Mouse (Mus musculus) midbrain, embryonic 12.5 days (tissue): ENCODE measurements at regions not wholly inside any gene's neighbourhood (a gene's known extent, or its start where the extent isn't known, plus 50 kb on each side); places are given as distances from the start of the nearest gene placed in this dataset.

ENCODE experiments used
- ATAC-seq: fragments of 200-750 bp; cut with Nextera tagmentation; 2 replicates; pipeline ENCODE4 v1.8.0; 2017; ENCODE audit warnings: low read depth, moderate TSS enrichment, moderate library complexity; ENCODE audit not compliant: low FRiP score
- H3K27ac ChIP-seq: fragments of 300-500 bp; sonication (generic); replicated peaks from 2 replicates; pipeline ENCODE4 v1.5.1; 2016; ENCODE audit warnings: mild to moderate bottlenecking
- H3K27me3 ChIP-seq: fragments of 300-500 bp; sonication (generic); 2 replicates; pipeline ENCODE4 v1.6.1; 2016; ENCODE audit warnings: mild to moderate bottlenecking
- H3K36me3 ChIP-seq: fragments of 300-500 bp; sonication (generic); 2 replicates; pipeline ENCODE4 v1.6.1; 2016
- H3K4me1 ChIP-seq: fragments of 300-500 bp; sonication (generic); 2 replicates; pipeline ENCODE4 v1.6.1; 2016
- H3K4me2 ChIP-seq: fragments of 300-500 bp; sonication (generic); replicated peaks from 2 replicates; pipeline ENCODE4 v1.6.1; 2016; ENCODE audit warnings: mild to moderate bottlenecking, moderate library complexity
- H3K4me3 ChIP-seq: fragments of 300-500 bp; sonication (generic); 2 replicates; pipeline ENCODE4 v1.5.1; 2016; ENCODE audit warnings: mild to moderate bottlenecking
- H3K9ac ChIP-seq: fragments of 300-500 bp; sonication (generic); replicated peaks from 2 replicates; pipeline ENCODE4 v1.6.1; 2016; ENCODE audit warnings: mild to moderate bottlenecking, moderate library complexity
- H3K9me3 ChIP-seq: fragments of 300-500 bp; sonication (generic); 2 replicates; pipeline ENCODE4 v1.6.1; 2016; ENCODE audit warnings: mild to moderate bottlenecking
- WGBS: fragments of 180-500 bp; shearing (Covaris S2); methylation state at CpG from one replicate; pipeline ENCODE4 v1.1.7; 2016; 5-methylcytosine and 5-hydroxymethylcytosine counted together

DNA sequence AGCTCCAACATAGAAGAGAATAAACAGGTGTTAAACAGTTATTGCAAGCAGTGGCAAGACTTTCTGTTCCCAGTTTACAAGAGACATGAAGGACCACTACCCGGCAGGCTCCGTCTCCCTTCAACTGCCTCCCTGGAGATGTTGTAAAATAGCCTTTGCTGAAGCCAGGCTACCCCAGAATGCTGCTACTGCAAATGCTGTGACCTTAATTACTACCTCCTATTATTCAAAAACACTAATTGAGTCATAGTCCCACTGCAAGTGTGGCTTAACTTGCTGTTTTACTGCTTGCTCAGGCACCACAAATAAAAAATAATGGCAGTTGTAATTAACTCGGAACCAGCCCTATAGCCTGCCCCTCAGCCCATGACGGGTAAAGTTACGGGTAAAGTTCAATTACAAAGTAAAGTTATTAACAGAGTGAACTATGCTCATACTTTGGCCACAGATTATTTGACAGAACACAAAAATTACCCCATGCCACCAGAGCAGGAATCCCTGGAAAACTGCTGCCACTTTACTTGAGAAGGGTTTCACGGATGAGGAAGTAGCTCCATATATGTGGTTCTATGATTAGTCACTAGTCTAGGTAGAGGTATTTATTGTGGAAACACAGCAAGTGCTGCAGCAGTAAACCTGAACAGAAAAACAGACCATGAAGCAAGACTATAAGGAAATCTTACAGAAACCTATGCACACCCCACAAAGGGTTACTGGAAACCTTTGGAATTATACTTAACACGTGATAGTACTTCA, 267.6 kb downstream of the Rnf152 start:
- no peak overlapping the region for H3K27ac ChIP-seq
- ATAC-seq, result no peak
- H3K9me3 ChIP-seq, result no peaks in the 10 kb centered on the region
- no peak overlapping the region for H3K9ac ChIP-seq
- no peaks in the 10 kb centered on the region for H3K4me1 ChIP-seq
- H3K36me3 ChIP-seq, result no peaks in the 10 kb centered on the region
- H3K27me3 ChIP-seq, result no peaks in the 10 kb centered on the region
- no peak overlapping the region for H3K4me3 ChIP-seq
- H3K4me2 ChIP-seq, result no peak overlapping the region
- 82% methylated on average over 7 of the region's 7 CpGs for WGBS

DNA sequence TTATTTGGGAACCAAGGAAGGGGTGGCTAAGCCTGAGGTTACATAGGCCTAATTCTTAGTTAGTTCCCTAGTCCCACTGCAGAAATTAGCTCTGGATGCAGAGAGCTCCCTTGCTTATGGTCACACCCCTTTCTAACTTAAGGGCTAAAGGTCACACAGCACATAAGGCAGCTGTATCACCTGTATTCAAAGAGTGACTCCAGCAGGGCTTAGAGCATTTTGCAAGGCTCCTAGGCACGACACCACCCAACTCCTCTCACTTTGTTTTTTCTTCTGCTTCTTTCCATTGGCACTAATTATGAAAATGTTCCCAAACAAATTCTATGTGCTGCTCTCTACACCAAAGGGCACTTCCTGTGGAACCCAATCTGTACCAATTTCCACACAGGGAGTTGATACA, 268.9 kb downstream of the Rnf152 start:
- H3K9me3 ChIP-seq, result no peaks in the 10 kb centered on the region
- H3K27ac ChIP-seq, result no peak overlapping the region
- ATAC-seq, result no peak
- 81% methylated on average over 1 of the region's 1 CpGs for WGBS
- no peaks in the 10 kb centered on the region for H3K36me3 ChIP-seq
- H3K4me2 ChIP-seq, result no peak overlapping the region
- no peak overlapping the region for H3K4me3 ChIP-seq
- no peak overlapping the region for H3K9ac ChIP-seq
- no peaks in the 10 kb centered on the region for H3K4me1 ChIP-seq
- no peaks in the 10 kb centered on the region for H3K27me3 ChIP-seq

DNA sequence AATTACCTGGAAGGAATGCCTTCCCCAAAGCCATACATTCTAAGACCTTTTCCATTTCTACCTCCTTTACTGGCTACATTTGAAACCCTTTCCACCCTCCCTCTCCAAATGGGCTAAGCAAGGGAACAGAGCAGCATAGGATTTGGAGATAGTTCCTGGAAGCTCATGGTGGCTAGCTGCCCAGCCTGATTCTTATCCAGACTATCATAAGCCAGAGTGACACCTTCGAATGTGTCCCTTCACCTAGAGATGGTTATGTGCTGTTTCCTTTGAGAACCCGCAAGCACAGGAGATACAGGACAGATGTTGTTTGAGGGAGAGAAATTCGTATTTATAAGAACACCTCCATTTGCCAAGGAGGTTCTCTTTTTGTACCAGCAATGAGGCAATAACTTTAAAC, 272.0 kb downstream of the Rnf152 start:
- Histone ChIP-seq H3K27me3 (no peaks in the 10 kb centered on the region), H3K36me3 (no peaks in the 10 kb centered on the region), H3K4me2 (no peak overlapping the region), H3K9me3 (no peaks in the 10 kb centered on the region), H3K27ac (no peak overlapping the region), H3K4me3 (no peak overlapping the region), H3K4me1 (no peaks in the 10 kb centered on the region), H3K9ac (no peak overlapping the region)
- no peak for ATAC-seq
- 90% methylated on average over 3 of the region's 3 CpGs for WGBS

- Histone ChIP-seq H3K4me1 (no peaks in the 10 kb centered on the region), H3K27ac (no peak overlapping the region), H3K9ac (no peak overlapping the region), H3K36me3 (no peaks in the 10 kb centered on the region), H3K4me2 (no peak overlapping the region), H3K27me3 (no peaks in the 10 kb centered on the region), H3K9me3 (no peaks in the 10 kb centered on the region), H3K4me3 (no peak overlapping the region)
- WGBS, result 60% methylated on average over 6 of the region's 6 CpGs
- no peak for ATAC-seq
Measured at GRCm38 (mm10) chr1:105083551-105084103, 272.9 kb downstream of the Rnf152 start.

GRCm38 (mm10) chr1:105082823-105083550, 273.5 kb downstream of the Rnf152 start:
- Histone ChIP-seq H3K36me3 (no peaks in the 10 kb centered on the region), H3K4me1 (no peaks in the 10 kb centered on the region), H3K9ac (no peak overlapping the region), H3K27ac (no peak overlapping the region), H3K27me3 (no peaks in the 10 kb centered on the region), H3K4me3 (no peak overlapping the region), H3K4me2 (no peak overlapping the region), H3K9me3 (no peaks in the 10 kb centered on the region)
- no peak for ATAC-seq
- WGBS, result 81% methylated on average over 2 of the region's 2 CpGs

DNA sequence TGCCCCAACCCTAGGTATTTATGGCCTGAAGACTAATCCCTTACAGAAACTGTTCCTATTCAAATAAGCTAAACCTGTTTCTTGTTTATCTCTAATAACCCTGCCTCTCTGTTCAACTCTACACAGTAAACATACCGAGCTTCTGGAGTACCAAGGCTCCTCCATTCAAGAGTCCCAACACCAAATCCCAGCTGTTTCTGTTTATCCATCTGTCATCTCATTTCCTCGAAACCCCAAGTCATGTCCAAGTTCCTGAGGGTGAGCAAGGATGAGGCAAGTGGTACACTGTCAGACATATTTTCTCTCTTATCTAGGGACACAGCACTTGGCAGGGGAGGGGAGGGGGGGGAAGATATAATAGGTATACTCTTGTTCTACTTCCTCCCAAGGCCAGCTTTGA, 274.6 kb downstream of the Rnf152 start:
- no peaks in the 10 kb centered on the region for H3K27me3 ChIP-seq
- ATAC-seq, result no peak

DNA sequence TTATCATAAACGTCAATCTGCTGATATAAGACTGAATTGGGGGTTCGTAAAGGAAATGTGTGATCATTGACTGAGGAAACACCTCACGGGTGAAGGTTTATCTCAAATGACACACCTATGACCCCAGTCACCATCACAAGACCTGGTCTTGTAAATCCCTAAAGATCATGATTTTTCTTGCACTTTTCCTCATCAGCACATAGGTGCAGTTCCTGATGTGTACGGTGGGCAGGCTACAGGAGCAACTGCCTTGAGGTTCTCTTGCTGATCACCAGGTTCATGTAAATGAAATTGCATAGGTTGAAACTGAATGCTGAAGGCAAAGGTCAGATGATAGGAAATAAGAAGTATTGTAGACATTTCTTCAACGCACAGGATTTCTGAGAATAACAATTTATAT, 277.1 kb downstream of the Rnf152 start:
- H3K4me2 ChIP-seq, result no peak overlapping the region
- no peak overlapping the region for H3K9ac ChIP-seq
- no peaks in the 10 kb centered on the region for H3K27me3 ChIP-seq
- H3K9me3 ChIP-seq, result no peaks in the 10 kb centered on the region
- H3K4me1 ChIP-seq, result no peaks in the 10 kb centered on the region
- 94% methylated on average over 5 of the region's 5 CpGs for WGBS
- H3K4me3 ChIP-seq, result no peak overlapping the region
- H3K27ac ChIP-seq, result no peak overlapping the region
- ATAC-seq, result no peak
- no peaks in the 10 kb centered on the region for H3K36me3 ChIP-seq

More for the DNA sequence above, 274.6 kb downstream of the Rnf152 start:
- no peak overlapping the region for H3K9ac ChIP-seq
- H3K4me1 ChIP-seq, result no peaks in the 10 kb centered on the region
- H3K4me3 ChIP-seq, result no peak overlapping the region
- H3K4me2 ChIP-seq, result no peak overlapping the region
- H3K36me3 ChIP-seq, result no peaks in the 10 kb centered on the region
- WGBS, result 69% methylated on average over 2 of the region's 2 CpGs
- no peak overlapping the region for H3K27ac ChIP-seq
- H3K9me3 ChIP-seq, result no peaks in the 10 kb centered on the region

DNA sequence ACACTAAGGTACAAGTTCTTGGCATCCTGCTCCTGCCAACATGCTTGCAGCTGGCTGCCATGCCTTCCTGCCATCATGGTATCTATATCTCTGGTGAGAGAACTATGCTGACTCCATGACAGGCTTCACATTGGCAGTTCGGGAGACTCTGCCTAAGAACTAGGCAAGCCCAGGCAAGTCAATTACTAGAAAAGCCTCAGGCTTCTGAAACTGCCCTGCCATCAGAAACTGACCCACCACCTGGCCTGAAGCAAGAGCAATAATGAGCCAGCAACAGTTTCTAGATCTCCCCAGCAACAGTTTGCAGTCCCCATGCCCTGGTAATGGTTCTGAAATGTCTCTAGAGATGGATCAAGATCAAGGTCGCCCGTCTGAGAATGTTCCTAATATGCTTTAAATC, 280.8 kb downstream of the Rnf152 start:
- Histone ChIP-seq H3K4me1 (no peaks in the 10 kb centered on the region), H3K27me3 (no peaks in the 10 kb centered on the region), H3K36me3 (no peaks in the 10 kb centered on the region), H3K4me3 (no peak overlapping the region), H3K9me3 (no peaks in the 10 kb centered on the region), H3K9ac (no peak overlapping the region), H3K27ac (no peak overlapping the region), H3K4me2 (no peak overlapping the region)
- no peak for ATAC-seq
- 85% methylated on average over 3 of the region's 3 CpGs for WGBS

GRCm38 (mm10) chr1:105074326-105074725, 282.2 kb downstream of the Rnf152 start:
- WGBS, result 93% methylated on average over 1 of the region's 1 CpGs
- no peak for ATAC-seq
- Histone ChIP-seq H3K4me3 (no peak overlapping the region), H3K36me3 (no peaks in the 10 kb centered on the region), H3K27me3 (no peaks in the 10 kb centered on the region), H3K9me3 (no peaks in the 10 kb centered on the region), H3K27ac (no peak overlapping the region), H3K9ac (no peak overlapping the region), H3K4me1 (no peaks in the 10 kb centered on the region), H3K4me2 (no peak overlapping the region)

DNA sequence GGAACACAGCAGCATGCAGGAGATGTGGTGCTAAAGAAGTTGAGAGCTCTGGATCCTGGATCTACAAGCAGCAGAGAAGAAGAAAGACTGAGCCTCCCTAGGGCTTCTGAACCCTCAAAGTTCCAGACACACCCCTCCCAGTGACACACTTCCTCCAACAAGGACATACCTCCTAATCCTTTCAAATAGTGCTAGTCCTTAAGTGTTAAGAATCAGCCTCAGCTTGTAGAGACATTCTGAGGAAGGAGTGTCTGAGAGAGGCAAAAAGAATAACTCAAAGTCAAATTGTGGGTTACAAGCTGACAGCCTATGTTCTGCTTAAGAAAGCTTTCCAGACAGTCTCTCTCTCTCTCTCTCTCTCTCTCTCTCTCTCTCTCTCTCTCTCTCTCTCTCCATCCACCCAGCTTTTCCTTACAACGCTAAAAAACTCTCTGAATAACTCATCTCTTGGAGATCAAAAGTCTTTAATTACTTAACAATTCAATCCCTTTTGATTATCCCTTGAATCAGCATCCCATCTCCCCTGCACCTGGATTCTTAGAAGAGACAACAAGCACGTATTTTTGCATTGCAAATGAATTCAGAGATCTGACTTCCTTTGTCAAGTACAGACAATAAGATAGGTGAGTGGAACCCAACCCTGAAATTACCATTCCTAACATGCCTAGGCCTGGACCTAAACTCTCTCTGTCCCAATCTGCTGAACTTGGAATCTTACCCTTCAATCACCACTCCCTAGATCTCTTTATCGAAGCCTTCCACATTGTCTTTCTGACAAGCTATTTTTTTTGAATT, 285.7 kb downstream of the Rnf152 start:
- ATAC-seq, result no peak
- 54% methylated on average over 3 of the region's 3 CpGs for WGBS

GRCm38 (mm10) chr1:105067902-105068301, 288.6 kb downstream of the Rnf152 start:
- WGBS, result 73% methylated on average over 4 of the region's 4 CpGs
- no peaks in the 10 kb centered on the region for H3K27me3 ChIP-seq
- H3K4me2 ChIP-seq, result no peak overlapping the region
- no peaks in the 10 kb centered on the region for H3K4me1 ChIP-seq
- H3K36me3 ChIP-seq, result no peaks in the 10 kb centered on the region
- H3K9me3 ChIP-seq, result no peaks in the 10 kb centered on the region
- no peak for ATAC-seq
- H3K27ac ChIP-seq, result no peak overlapping the region
- H3K9ac ChIP-seq, result no peak overlapping the region
- H3K4me3 ChIP-seq, result no peak overlapping the region

More for the DNA sequence above, 285.7 kb downstream of the Rnf152 start:
- H3K9me3 ChIP-seq, result no peaks in the 10 kb centered on the region
- no peak overlapping the region for H3K27ac ChIP-seq
- no peaks in the 10 kb centered on the region for H3K4me1 ChIP-seq
- H3K36me3 ChIP-seq, result no peaks in the 10 kb centered on the region
- H3K9ac ChIP-seq, result no peak overlapping the region
- no peak overlapping the region for H3K4me3 ChIP-seq
- H3K4me2 ChIP-seq, result no peak overlapping the region
- no peaks in the 10 kb centered on the region for H3K27me3 ChIP-seq
